Mouse (Mus musculus) stomach, embryonic 14.5 days (tissue): Measurements from ENCODE around the gene Ntsr1. TPM values are rescaled to one million over a fixed set of nuclear protein-coding genes. Genes with fewer than 3 reads are reported as not detected.
A peak's percentile ranks its signal among the peaks of the same experiment; 100 is the strongest.

ENCODE experiments used
- ATAC-seq: fragments of 200-750 bp; cut with Nextera tagmentation; 2 replicates; pipeline ENCODE4 v1.8.0; 2017; ENCODE audit warnings: low read depth, moderate TSS enrichment; ENCODE audit not compliant: insufficient number of reproducible peaks, insufficient read depth, low FRiP score
- H3K27ac ChIP-seq: fragments of 300-500 bp; sonication (generic); 2 replicates; pipeline ENCODE4 v1.5.1; 2014; ENCODE audit warnings: mild to moderate bottlenecking, low read length, moderate library complexity, mixed read lengths
- H3K27me3 ChIP-seq: fragments of 300-500 bp; sonication (generic); 2 replicates; pipeline ENCODE4 v1.6.1; 2014; ENCODE audit warnings: low read length, control low read depth, mixed read lengths; ENCODE audit not compliant: control insufficient read depth, insufficient read depth
- H3K36me3 ChIP-seq: fragments of 300-500 bp; sonication (generic); 2 replicates; pipeline ENCODE4 v1.6.1; 2014; ENCODE audit warnings: mild to moderate bottlenecking, control low read depth, low read length, moderate library complexity, mixed read lengths; ENCODE audit not compliant: control insufficient read depth, insufficient read depth
- H3K4me1 ChIP-seq: fragments of 300-500 bp; sonication (generic); 2 replicates; pipeline ENCODE4 v1.6.1; 2014; ENCODE audit warnings: low read length, control low read depth, mixed read lengths; ENCODE audit not compliant: control insufficient read depth, insufficient read depth
- H3K4me2 ChIP-seq: fragments of 300-500 bp; sonication (generic); replicated peaks from 2 replicates; pipeline ENCODE4 v1.6.1; 2014; ENCODE audit warnings: low read depth, low read length, control low read depth
- H3K4me3 ChIP-seq: fragments of 300-500 bp; sonication (generic); 2 replicates; pipeline ENCODE4 v1.5.1; 2014; ENCODE audit warnings: low read depth, low read length, control low read depth
- H3K9ac ChIP-seq: fragments of 300-500 bp; sonication (generic); replicated peaks from 2 replicates; pipeline ENCODE4 v1.6.1; 2014; ENCODE audit warnings: low read depth, mild to moderate bottlenecking, control low read depth, low read length, moderate library complexity, mixed read lengths
- H3K9me3 ChIP-seq: fragments of 300-500 bp; sonication (generic); 2 replicates; pipeline ENCODE4 v1.6.1; 2016; ENCODE audit warnings: low read depth, low read length, control low read depth; ENCODE audit not compliant: control insufficient read depth
- WGBS: fragments of 180-500 bp; shearing (Covaris S2); extraction: QIAGEN DNeasy Blood & Tissue Kit; methylation state at CpG from one replicate; pipeline ENCODE4 v1.1.7; 2014; 5-methylcytosine and 5-hydroxymethylcytosine counted together
- polyA plus RNA-seq: library from polyadenylated mRNA; unstranded; fragments of >200 nt; fragmentation: Nextera tagmentation; extraction: Ambion mirVana; gene quantifications from 2 replicates; pipeline ENCODE4 v1.2.1, GENCODE M21; 2014

The Ntsr1 gene
- polyA plus RNA-seq, 1 experiment from 2014 or later = 2.0 TPM

DNA sequence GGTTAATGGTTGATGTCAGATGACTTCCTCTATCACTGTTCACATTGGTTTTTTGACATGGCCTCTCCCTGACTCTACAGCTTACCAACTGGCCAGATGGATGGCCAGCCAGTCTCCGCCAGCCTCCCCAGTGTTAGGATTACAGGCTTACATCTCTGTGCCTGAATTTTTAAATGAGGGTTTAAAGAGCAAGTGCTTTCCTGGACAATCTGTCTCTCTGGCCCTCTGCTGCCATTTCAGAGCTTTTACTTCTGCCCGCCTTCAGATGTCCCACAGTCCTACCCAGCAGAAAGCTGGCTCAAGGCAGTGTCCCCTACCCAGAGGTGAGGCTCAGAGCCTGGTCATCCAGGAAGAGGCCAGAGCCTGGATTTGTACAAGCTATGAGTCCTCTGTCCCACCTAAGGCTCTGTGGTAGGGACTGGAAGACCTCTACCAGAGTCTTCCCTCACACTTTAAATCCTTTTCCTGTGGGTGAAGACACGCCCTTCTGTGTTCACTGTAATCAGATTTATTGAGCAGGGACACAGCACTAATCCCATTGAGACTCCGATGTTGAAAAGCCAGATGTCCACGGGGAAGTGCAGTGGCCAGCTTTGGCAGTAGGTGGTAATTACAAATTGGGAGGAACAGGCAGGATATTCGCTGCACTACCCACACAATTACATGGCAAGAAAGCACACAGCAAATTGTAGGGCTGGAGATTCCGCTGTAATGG lies 32.1 kb downstream of the Ntsr1 start:
- no peaks in the 10 kb centered on the region for H3K36me3 ChIP-seq
- 0 out of 2 replicates have a peak, but pooled peaks cover 3% of the 10 kb centered on the region for H3K27me3 ChIP-seq
- peaks cover 19% of the 10 kb centered on the region; the same call in 1 of the 2 replicates for H3K4me1 ChIP-seq
- H3K4me2 ChIP-seq = no peak overlapping the region
- WGBS = 63% methylated on average over 7 of the region's 7 CpGs
- no peak for ATAC-seq
- no peak overlapping the region for H3K27ac ChIP-seq
- H3K9ac ChIP-seq = no peak overlapping the region
- no peak overlapping the region for H3K4me3 ChIP-seq
- no peaks in the 10 kb centered on the region for H3K9me3 ChIP-seq

DNA sequence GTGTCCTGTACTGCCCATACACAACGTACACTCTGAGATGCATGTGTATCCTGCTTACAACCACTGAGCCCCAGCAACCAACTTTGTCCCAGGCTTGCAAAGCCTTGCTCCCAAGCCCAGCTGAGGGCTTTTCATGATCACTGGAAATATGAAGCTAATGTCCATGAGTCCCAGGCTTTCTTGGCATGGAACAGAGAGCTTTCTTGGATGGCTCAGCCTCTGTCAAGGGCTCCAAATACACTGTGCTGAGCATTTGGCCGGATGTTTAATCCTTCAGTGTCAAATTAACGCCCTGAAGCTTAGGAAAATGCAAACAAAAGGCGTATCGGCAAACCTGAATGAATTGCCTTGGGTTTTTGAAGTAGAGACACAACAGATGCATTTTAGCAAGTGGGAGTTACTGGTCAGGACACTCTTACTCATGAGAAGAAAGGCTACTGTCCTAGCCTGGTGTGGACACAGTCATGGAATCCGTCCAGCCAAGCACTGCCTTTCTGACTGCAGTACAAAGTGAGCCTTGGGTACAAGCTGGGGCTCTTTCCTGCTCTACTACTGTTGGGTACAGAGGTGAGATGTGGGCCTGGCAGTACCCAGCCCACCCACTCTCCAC lies 32.7 kb downstream of the Ntsr1 start:
- Histone ChIP-seq H3K36me3 (no peaks in the 10 kb centered on the region), H3K4me3 (no peak overlapping the region), H3K9ac (no peak overlapping the region), H3K4me1 (peaks cover 19% of the 10 kb centered on the region; the same call in 1 of the 2 replicates), H3K9me3 (no peaks in the 10 kb centered on the region), H3K27ac (no peak overlapping the region), H3K27me3 (0 out of 2 replicates have a peak, but pooled peaks cover 3% of the 10 kb centered on the region), H3K4me2 (no peak overlapping the region)
- ATAC-seq = no peak
- WGBS = 16% methylated on average over 6 of the region's 6 CpGs

DNA sequence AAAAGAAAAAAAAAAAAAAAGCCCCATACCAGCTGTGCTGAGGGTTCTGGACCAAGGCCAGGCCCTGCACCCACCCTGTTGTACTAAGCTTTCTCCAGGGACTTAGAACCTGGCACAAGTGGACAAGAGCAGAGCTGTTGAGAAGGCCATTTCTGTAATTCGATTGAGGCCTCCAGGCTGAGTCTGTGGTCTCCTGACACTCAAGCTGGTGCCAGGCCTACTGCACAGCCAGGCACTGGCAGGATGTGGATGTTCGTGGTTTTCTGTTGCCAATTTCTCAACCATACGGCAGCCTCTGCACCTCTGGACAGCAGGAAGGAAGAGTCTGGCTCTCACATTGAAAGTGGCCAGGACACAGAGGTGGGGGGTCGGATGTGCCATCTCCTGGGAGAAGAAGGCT lies 33.5 kb downstream of the Ntsr1 start:
- Histone ChIP-seq H3K9me3 (no peaks in the 10 kb centered on the region), H3K4me1 (peaks cover 19% of the 10 kb centered on the region; the same call in 1 of the 2 replicates), H3K9ac (no peak overlapping the region), H3K4me3 (no peak overlapping the region), H3K36me3 (no peaks in the 10 kb centered on the region), H3K27ac (no peak overlapping the region), H3K27me3 (no peaks in the 10 kb centered on the region), H3K4me2 (no peak overlapping the region)
- no peak for ATAC-seq
- 67% methylated on average over 4 of the region's 4 CpGs for WGBS

DNA sequence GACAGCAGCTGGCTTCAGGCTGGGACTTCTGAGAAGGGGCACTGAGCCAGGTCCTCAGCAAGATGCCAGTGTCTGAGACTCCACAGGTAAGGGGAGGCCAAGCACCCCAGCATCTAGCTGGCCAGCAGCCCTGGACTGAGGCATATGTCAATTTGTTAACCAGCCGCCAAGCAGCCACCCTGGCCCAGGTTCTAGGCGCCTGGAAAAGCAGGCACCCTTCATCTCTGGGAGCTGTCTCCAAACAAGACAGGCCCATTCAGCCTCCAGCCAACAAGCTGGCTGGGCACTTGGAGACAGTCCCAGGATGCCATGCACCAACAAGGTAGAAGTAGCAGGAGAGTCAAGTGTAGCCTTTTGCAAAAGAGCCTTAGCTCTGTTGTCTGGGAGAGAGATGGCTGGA lies 43.9 kb downstream of the Ntsr1 start:
- WGBS = 87% methylated on average over 2 of the region's 2 CpGs
- Histone ChIP-seq H3K4me1 (peaks cover 9% of the 10 kb centered on the region), H3K27ac (no peak overlapping the region), H3K4me3 (no peak overlapping the region), H3K4me2 (no peak overlapping the region), H3K9ac (no peak overlapping the region), H3K27me3 (no peaks in the 10 kb centered on the region), H3K9me3 (no peaks in the 10 kb centered on the region), H3K36me3 (no peaks in the 10 kb centered on the region)
- no peak for ATAC-seq

DNA sequence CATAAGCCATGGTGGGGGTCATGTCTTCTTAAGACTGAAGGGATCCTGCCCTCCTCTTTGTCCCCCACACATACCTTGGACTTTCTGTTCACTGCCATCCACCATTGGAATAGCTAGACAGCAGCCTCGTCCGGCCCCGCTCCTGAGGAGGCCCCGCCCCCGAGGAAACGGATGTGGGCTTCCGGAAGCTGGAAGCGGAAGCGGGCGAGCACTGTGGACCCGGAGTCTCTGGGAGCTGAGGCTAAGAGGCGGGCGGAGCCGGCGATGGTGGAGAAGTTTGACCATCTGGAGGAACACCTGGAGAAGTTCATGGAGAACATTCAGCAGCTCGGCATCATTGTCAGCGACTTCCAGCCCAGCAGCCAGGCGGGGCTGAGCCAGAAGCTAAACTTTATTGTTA lies 45.3 kb downstream of the Ntsr1 start:
- 80% methylated on average over 18 of the region's 18 CpGs for WGBS
- H3K9me3 ChIP-seq = no peaks in the 10 kb centered on the region
- H3K9ac ChIP-seq = no peak overlapping the region
- peaks cover 9% of the 10 kb centered on the region for H3K4me1 ChIP-seq
- no peaks in the 10 kb centered on the region for H3K36me3 ChIP-seq
- ATAC-seq = no peak
- H3K4me3 ChIP-seq = no peak overlapping the region
- H3K27ac ChIP-seq = no peak overlapping the region
- H3K27me3 ChIP-seq = no peaks in the 10 kb centered on the region
- H3K4me2 ChIP-seq = no peak overlapping the region

DNA sequence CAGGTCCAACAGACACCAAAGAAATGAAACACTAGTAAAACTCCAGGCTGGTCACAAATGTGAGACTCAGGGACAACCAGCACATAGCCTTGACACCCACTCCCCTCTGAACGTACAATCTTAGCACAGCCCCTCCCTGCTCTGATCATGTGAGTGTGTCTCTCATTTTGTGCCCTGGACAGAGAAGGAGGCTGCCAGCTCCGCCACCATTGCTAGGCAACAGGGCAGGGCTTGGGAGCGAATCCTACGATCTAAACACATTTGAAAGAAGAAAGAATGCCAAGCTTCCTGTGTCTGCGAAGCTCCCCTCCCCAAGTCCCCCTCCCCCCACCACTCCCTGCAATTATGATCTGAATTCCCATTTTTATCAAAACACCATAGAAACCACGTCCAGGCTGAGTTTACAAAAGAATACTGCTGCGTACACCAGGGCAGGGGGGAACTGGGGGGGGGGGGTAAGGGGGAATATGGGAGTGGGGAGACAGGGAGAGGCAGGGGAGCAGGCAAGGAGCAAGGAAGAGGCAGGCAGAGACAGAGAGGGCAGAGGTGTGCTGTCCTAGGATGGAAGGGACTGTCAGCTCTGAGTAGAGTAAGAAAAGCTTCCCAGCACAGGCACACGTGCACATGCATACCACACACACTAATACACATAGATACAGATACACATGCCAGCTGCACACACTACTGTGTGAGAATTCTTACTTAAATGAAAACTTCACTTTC lies 47.8 kb downstream of the Ntsr1 start:
- 5% methylated on average over 8 of the region's 8 CpGs for WGBS
- Histone ChIP-seq H3K9me3 (no peaks in the 10 kb centered on the region), H3K4me3 (no peak overlapping the region), H3K27me3 (no peaks in the 10 kb centered on the region), H3K4me1 (peaks cover 9% of the 10 kb centered on the region), H3K27ac (no peak overlapping the region), H3K36me3 (no peaks in the 10 kb centered on the region), H3K9ac (no peak overlapping the region), H3K4me2 (peak overlapping the region; percentile 18; the same call in 1 of the 2 replicates)
- no peak for ATAC-seq

DNA sequence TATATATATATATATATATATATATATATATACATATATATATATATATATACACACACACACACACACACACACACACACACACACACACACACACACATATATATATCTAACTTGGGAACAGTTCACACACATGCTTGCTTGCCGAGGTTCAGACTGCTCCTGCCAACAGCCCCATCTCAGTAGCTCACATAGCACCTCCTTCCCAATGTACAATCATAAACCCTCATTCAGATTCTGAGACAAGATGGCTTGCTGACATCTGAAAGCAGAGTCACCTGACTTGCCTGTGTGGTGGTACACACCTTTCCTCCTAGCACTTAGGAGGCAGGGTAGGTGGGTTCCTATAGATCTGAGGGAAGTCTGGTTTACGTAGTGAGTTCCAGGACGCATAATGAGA lies 52.6 kb downstream of the Ntsr1 start:
- no peak for ATAC-seq
- Histone ChIP-seq H3K9me3 (no peaks in the 10 kb centered on the region), H3K27ac (no peak overlapping the region), H3K4me2 (no peak overlapping the region), H3K36me3 (no peaks in the 10 kb centered on the region), H3K4me3 (no peak overlapping the region), H3K4me1 (peaks cover 7% of the 10 kb centered on the region), H3K27me3 (no peaks in the 10 kb centered on the region), H3K9ac (no peak overlapping the region)
- WGBS = 81% methylated on average over 3 of the region's 3 CpGs

DNA sequence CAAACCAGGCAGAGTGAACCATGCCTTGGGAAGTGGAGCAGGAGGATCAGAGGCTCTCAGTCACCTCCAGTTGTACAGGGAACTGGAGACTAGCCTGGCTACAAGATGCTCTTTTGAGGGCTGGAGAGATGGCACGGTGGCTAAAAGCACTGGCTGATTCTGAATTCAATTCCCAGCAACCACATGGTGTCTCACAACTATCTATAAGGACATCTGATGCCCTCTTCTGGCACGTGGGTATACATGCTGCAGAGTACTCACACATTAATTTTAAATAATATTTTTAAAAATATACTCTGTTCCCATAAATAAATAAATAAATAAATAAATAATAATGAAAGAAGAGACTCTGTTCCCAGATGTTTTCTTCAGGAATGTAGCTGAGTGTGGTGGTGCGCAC lies 55.4 kb downstream of the Ntsr1 start:
- 57% methylated on average over 3 of the region's 3 CpGs for WGBS
- no peak overlapping the region for H3K4me2 ChIP-seq
- no peak overlapping the region for H3K9ac ChIP-seq
- no peaks in the 10 kb centered on the region for H3K36me3 ChIP-seq
- ATAC-seq = no peak
- H3K27me3 ChIP-seq = no peaks in the 10 kb centered on the region
- no peaks in the 10 kb centered on the region for H3K9me3 ChIP-seq
- no peaks in the 10 kb centered on the region for H3K4me1 ChIP-seq
- no peak overlapping the region for H3K27ac ChIP-seq
- no peak overlapping the region for H3K4me3 ChIP-seq
